Mouse (Mus musculus) cerebellum, adult 2 months (tissue): Measurements from ENCODE around the gene Gtf3c5.

Experiments
- CTCF ChIP-seq: fragments of 200-500 bp; IDR thresholded peaks from 2 replicates; pipeline ENCODE4 v1.5.1; 2011; ENCODE audit warnings: low read depth, mild to moderate bottlenecking, control low read depth, low read length, moderate library complexity, borderline replicate concordance; ENCODE audit not compliant: insufficient read depth
- POLR2A ChIP-seq: fragments of 200-500 bp; IDR thresholded peaks from 2 replicates; pipeline ENCODE4 v1.6.1; 2011; ENCODE audit warnings: low read length, control low read depth, borderline replicate concordance; ENCODE audit not compliant: insufficient read depth

DNA sequence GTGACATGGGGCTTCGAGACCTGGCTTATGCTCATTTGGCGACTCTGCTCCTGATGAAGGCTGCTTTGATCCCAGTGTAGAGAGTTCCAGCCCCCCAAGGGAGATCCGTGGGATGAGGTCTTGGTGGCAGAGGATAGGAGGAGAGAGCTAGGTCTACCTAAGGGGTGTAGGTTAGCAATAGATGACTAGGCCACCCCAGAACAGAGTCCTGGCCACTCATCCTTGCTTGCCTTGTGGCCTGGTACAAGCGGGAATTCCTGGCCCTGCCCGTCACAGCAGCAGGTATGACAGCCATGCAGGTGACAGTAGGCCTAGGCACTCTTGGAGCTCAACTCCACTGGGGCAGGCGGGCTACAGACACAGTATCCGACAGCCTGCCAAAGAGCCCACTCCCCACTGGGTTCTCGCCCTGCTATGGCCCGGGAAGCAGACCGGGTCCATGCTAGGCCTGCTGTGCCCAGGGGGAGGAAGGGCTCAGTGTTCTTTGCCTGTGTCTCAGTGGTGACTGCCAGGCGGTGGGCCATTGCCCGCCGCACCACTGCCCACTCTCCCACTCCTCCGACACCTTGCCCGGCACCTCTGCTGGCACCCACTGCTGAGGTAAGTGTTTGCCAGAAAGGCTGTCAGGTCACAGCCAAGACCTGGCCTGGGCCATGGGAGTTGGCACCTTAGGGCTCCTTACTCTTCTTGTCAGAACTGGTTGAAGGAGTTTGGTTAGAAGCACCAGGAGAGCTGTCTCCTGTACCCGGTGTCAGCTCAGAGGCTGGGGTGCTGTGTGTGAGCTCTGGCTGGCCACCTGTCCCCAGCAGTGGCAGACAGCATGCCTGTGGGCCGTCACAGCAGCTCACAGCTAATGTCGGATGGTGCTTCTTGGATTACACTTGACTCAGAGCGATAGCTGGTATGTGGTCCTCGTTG is 55.9 kb downstream of the Gtf3c5 start:
- TF ChIP-seq CTCF (no peak), POLR2A (no peak)
